Mouse (Mus musculus): ENCODE results near the gene Asphd2. TPM values are rescaled to one million over a fixed set of nuclear protein-coding genes. Genes with fewer than 3 reads are reported as not detected.
A peak's percentile ranks its signal among the peaks of the same experiment; 100 is the strongest.

The Asphd2 gene
- total and polyA plus RNA-seq, 3 experiments = 0.08 TPM; not detected in 2

- TF ChIP-seq RAD21 (IDR thresholded peaks at IDR 0.05; ENCODE audit: low read depth, low read length) (peak; percentile 78), SMC3 (IDR thresholded peaks at IDR 0.05; ENCODE audit: low read depth, low read length) (peak; percentile 69), MXI1 (IDR thresholded peaks at IDR 0.05; ENCODE audit: low read depth, low read length) (no peak), CTCF (IDR thresholded peaks at IDR 0.05 in 2 of 3, conservative IDR thresholded peaks at IDR 0.05 in 1 of 3; ENCODE audit: control insufficient read depth in 1 of 3, insufficient read depth in 1 of 3, low read depth in 2 of 3, low read length in 3 of 3, poor library complexity in 1 of 3, severe bottlenecking in 1 of 3) (peak; percentile 73 to 82 (median 73)), POLR2AphosphoS5 (IDR thresholded peaks at IDR 0.05; ENCODE audit: borderline replicate concordance, low read depth, low read length) (no peak), ELF1 (IDR thresholded peaks at IDR 0.05; ENCODE audit: low read depth, low read length) (no peak), GATA1 (IDR thresholded peaks at IDR 0.05; ENCODE audit: low read depth, low read length) (no peak), ZC3H11A (IDR thresholded peaks at IDR 0.05; ENCODE audit: low read depth, low read length) (peak; percentile 26; the same call in 1 of the 2 replicates)
- H3K27me3 ChIP-seq (ENCODE audit: control insufficient read depth in 1 of 2, insufficient read depth in 2 of 2, low read length in 2 of 2) = no peaks in the 10 kb centered on the region
- peak; percentile 55 for DNase-seq (ENCODE audit: low read depth, low spot score)
- no peak overlapping the region for H3K4me3 ChIP-seq (ENCODE audit: control insufficient read depth in 1 of 2, insufficient read depth in 1 of 2, low read depth in 2 of 2, low read length in 2 of 2)
- H3K79me2 ChIP-seq (ENCODE audit: control insufficient read depth, insufficient read depth, low read length, poor library complexity) = no peaks in the 10 kb centered on the region
- H3K36me3 ChIP-seq (ENCODE audit: control insufficient read depth in 1 of 2, insufficient read depth in 2 of 2, low read length in 2 of 2) = no peaks in the 10 kb centered on the region
- no peak overlapping the region for H3K27ac ChIP-seq (ENCODE audit: control insufficient read depth, low read depth, low read length)
- no peaks in the 10 kb centered on the region for H3K9me3 ChIP-seq (replicated peaks; ENCODE audit: insufficient read depth, low read length)
- no peak overlapping the region for H3K9ac ChIP-seq (ENCODE audit: control insufficient read depth, low read depth, low read length, poor library complexity, severe bottlenecking)
- H3K4me1 ChIP-seq (ENCODE audit: control insufficient read depth in 1 of 2, insufficient read depth in 2 of 2, low read length in 2 of 2) = no peaks in the 10 kb centered on the region
These were observed 38.3 kb upstream of the Asphd2 start for GRCm38 (mm10) chr5:112433004-112433403.

GRCm38 (mm10) chr5:112432033-112432432, 37.4 kb upstream of the Asphd2 start:
- no peaks in the 10 kb centered on the region for H3K9me3 ChIP-seq (replicated peaks; ENCODE audit: insufficient read depth, low read length)
- TF ChIP-seq CHD1 (IDR thresholded peaks at IDR 0.05; ENCODE audit: low read depth, low read length) = no peak
- no peak for TF ChIP-seq MAZ (IDR thresholded peaks at IDR 0.05; ENCODE audit: low read depth, low read length)
- no peak for TF ChIP-seq TBP (IDR thresholded peaks at IDR 0.05; ENCODE audit: low read depth, low read length)
- TF ChIP-seq POLR2AphosphoS2 (IDR thresholded peaks at IDR 0.05; ENCODE audit: low read length) = no peak
- no peak for TF ChIP-seq ZMIZ1 (IDR thresholded peaks at IDR 0.05; ENCODE audit: low read depth, low read length)
- no peak for TF ChIP-seq CHD2 (IDR thresholded peaks at IDR 0.05; ENCODE audit: low read length)
- no peak for TF ChIP-seq SIN3A (IDR thresholded peaks at IDR 0.05; ENCODE audit: low read length)
- TF ChIP-seq POLR2A (IDR thresholded peaks at IDR 0.05; ENCODE audit: control insufficient read depth in 1 of 2, insufficient read depth in 1 of 2, low read depth in 1 of 2, low read length in 2 of 2, poor library complexity in 1 of 2) = no peak
- TF ChIP-seq UBTF (IDR thresholded peaks at IDR 0.05; ENCODE audit: borderline replicate concordance, insufficient read depth, low read depth, low read length) = no peak
- TF ChIP-seq JUND (IDR thresholded peaks at IDR 0.05; ENCODE audit: low read depth, low read length) = no peak
- no peak for TF ChIP-seq TCF12 (IDR thresholded peaks at IDR 0.05; ENCODE audit: low read depth, low read length)
- no peak for TF ChIP-seq GATA1 (IDR thresholded peaks at IDR 0.05; ENCODE audit: low read depth, low read length)
- TF ChIP-seq RCOR1 (IDR thresholded peaks at IDR 0.05; ENCODE audit: low read depth, low read length) = no peak
- TF ChIP-seq SMC3 (IDR thresholded peaks at IDR 0.05; ENCODE audit: low read depth, low read length) = no peak
- no peak for TF ChIP-seq MAFK (IDR thresholded peaks at IDR 0.05; ENCODE audit: borderline replicate concordance, low read depth, low read length)
- TF ChIP-seq NRF1 (IDR thresholded peaks at IDR 0.05; ENCODE audit: insufficient read depth, low read depth, low read length, poor library complexity, severe bottlenecking) = no peak
- TF ChIP-seq NELFE (IDR thresholded peaks at IDR 0.05; ENCODE audit: low read depth, low read length) = no peak
- TF ChIP-seq E2F4 (IDR thresholded peaks at IDR 0.05; ENCODE audit: borderline replicate concordance, low read depth, low read length) = no peak
- no peak overlapping the region for H3K27ac ChIP-seq (ENCODE audit: control insufficient read depth, low read depth, low read length)
- no peak for DNase-seq (ENCODE audit: low read depth, low spot score)
- no peaks in the 10 kb centered on the region for H3K27me3 ChIP-seq (ENCODE audit: control insufficient read depth in 1 of 2, insufficient read depth in 2 of 2, low read length in 2 of 2)
- no peaks in the 10 kb centered on the region for H3K36me3 ChIP-seq (ENCODE audit: control insufficient read depth in 1 of 2, insufficient read depth in 2 of 2, low read length in 2 of 2)
- H3K4me3 ChIP-seq (ENCODE audit: control insufficient read depth in 1 of 2, insufficient read depth in 1 of 2, low read depth in 2 of 2, low read length in 2 of 2) = no peak overlapping the region
- H3K79me2 ChIP-seq (ENCODE audit: control insufficient read depth, insufficient read depth, low read length, poor library complexity) = no peaks in the 10 kb centered on the region
- H3K4me1 ChIP-seq (ENCODE audit: control insufficient read depth in 1 of 2, insufficient read depth in 2 of 2, low read length in 2 of 2) = no peaks in the 10 kb centered on the region
- no peak overlapping the region for H3K9ac ChIP-seq (ENCODE audit: control insufficient read depth, low read depth, low read length, poor library complexity, severe bottlenecking)
